Mouse (Mus musculus): ENCODE measurements at regions not wholly inside any gene's neighbourhood (a gene's known extent, or its start where the extent isn't known, plus 50 kb on each side); places are given as distances from the start of the nearest gene placed in this dataset.

- WGBS: 69% methylated on average over 4 of the region's 4 CpGs
- no peak for ATAC-seq (ENCODE audit: low FRiP score)
- DNase-seq (ENCODE audit: low spot score): no peak
Observed at GRCm38 (mm10) chr9:73242521-73243308, 129.5 kb downstream of the Rsl24d1 start.

DNA sequence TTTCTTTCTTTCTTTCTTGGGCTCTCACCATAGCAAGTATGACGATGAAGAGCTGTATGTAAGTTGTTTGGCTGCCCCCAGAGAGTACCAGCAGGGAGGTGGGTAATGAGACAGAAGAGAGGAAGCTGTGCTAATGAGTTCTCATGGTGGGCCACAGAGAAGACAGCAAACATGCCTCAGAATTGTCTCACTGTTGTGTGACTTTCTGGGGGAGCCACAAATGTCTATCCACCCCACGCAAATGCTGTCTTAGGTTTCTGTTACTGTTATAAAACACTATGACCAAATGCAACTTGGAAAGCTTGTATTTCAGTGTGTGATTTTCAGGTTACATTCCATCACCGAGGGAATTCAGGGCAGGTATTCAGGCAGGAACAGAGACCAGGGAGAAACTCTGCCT, 131.0 kb downstream of the Rsl24d1 start:
- Histone ChIP-seq H3K36me3 (ENCODE audit: control insufficient read depth, insufficient read depth, low read length) (no peaks in the 10 kb centered on the region), H3K4me2 (replicated peaks; ENCODE audit: low read depth, low read length) (no peak overlapping the region), H3K9ac (ENCODE audit: low read depth, low read length) (no peak overlapping the region), H3K9me3 (ENCODE audit: control insufficient read depth, low read length) (no peaks in the 10 kb centered on the region), H3K27ac (ENCODE audit: low read depth, low read length) (no peak overlapping the region), H3K4me3 (ENCODE audit: low read depth, low read length) (no peak overlapping the region), H3K27me3 (ENCODE audit: control insufficient read depth, insufficient read depth, low read length) (no peaks in the 10 kb centered on the region), H3K4me1 (replicated peaks; ENCODE audit: control insufficient read depth, insufficient read depth, low read length) (no peaks in the 10 kb centered on the region)
- DNase-seq (ENCODE audit: low spot score): no peak
- WGBS: 80% methylated on average over 3 of the region's 3 CpGs
- ATAC-seq (ENCODE audit: low FRiP score): no peak

More at GRCm38 (mm10) chr9:73242521-73243308, 129.5 kb downstream of the Rsl24d1 start:
- Histone ChIP-seq H3K27ac (ENCODE audit: low read depth, low read length) (no peak overlapping the region), H3K4me2 (replicated peaks; ENCODE audit: low read depth, low read length) (no peak overlapping the region), H3K9ac (ENCODE audit: low read depth, low read length) (no peak overlapping the region), H3K36me3 (ENCODE audit: control insufficient read depth, insufficient read depth, low read length) (no peaks in the 10 kb centered on the region), H3K9me3 (ENCODE audit: control insufficient read depth, low read length) (no peaks in the 10 kb centered on the region), H3K27me3 (ENCODE audit: control insufficient read depth, insufficient read depth, low read length) (no peaks in the 10 kb centered on the region), H3K4me3 (ENCODE audit: low read depth, low read length) (no peak overlapping the region), H3K4me1 (replicated peaks; ENCODE audit: control insufficient read depth, insufficient read depth, low read length) (no peaks in the 10 kb centered on the region)

DNA sequence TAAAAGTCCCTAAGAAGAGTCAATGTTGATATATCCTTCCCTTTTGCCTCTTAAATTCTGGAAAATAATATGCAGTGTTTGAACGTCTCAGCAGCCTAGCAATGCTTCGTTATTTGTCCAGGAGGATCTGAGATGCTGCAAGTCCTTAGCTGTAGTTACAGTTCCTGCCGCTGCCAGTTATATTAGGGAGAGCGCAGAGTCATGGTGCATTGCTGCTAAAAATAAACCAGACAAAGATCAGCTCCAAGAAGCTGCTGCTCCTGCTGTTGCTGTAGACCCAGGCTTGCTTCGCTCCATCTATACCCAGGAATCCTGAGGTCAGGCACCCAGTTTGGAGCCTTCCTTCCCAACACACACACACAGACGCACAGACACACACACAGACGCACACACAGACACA, 132.3 kb downstream of the Rsl24d1 start:
- Histone ChIP-seq H3K27me3 (ENCODE audit: control insufficient read depth, insufficient read depth, low read length) (no peaks in the 10 kb centered on the region), H3K9me3 (ENCODE audit: control insufficient read depth, low read length) (no peaks in the 10 kb centered on the region), H3K4me2 (replicated peaks; ENCODE audit: low read depth, low read length) (no peak overlapping the region), H3K9ac (ENCODE audit: low read depth, low read length) (no peak overlapping the region), H3K27ac (ENCODE audit: low read depth, low read length) (no peak overlapping the region), H3K4me1 (replicated peaks; ENCODE audit: control insufficient read depth, insufficient read depth, low read length) (no peaks in the 10 kb centered on the region), H3K36me3 (ENCODE audit: control insufficient read depth, insufficient read depth, low read length) (no peaks in the 10 kb centered on the region), H3K4me3 (ENCODE audit: low read depth, low read length) (no peak overlapping the region)
- no peak for DNase-seq (ENCODE audit: low spot score)
- 89% methylated on average over 7 of the region's 7 CpGs for WGBS
- no peak for ATAC-seq (ENCODE audit: low FRiP score)

DNA sequence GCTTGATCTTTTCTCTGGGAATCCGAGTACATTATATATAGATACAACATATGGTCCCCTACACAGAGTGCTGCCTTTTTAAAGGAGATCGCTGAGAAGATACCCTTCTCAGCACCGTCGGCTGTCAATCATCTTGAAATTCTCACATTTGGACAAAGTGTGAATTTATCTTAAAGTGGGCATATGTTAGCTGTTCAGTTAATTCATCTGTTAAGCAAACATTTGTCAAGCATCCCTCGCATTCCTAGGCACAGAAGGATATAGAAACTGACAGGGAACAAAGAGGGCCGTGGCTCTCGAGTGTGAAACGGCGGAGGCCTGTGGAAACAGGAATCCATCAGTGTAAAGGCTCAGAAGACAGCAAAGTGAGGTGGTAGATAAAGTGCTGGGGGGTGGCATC, 144.9 kb downstream of the Rsl24d1 start:
- Histone ChIP-seq H3K4me1 (replicated peaks; ENCODE audit: control insufficient read depth, insufficient read depth, low read length) (no peaks in the 10 kb centered on the region), H3K4me2 (replicated peaks; ENCODE audit: low read depth, low read length) (no peak overlapping the region), H3K36me3 (ENCODE audit: control insufficient read depth, insufficient read depth, low read length) (no peaks in the 10 kb centered on the region), H3K4me3 (ENCODE audit: low read depth, low read length) (no peak overlapping the region), H3K27me3 (ENCODE audit: control insufficient read depth, insufficient read depth, low read length) (no peaks in the 10 kb centered on the region), H3K9ac (ENCODE audit: low read depth, low read length) (no peak overlapping the region), H3K27ac (ENCODE audit: low read depth, low read length) (no peak overlapping the region), H3K9me3 (ENCODE audit: control insufficient read depth, low read length) (no peaks in the 10 kb centered on the region)
- ATAC-seq (ENCODE audit: low FRiP score) (no peak), DNase-seq (ENCODE audit: low spot score) (no peak)
- 75% methylated on average over 9 of the region's 9 CpGs for WGBS

DNA sequence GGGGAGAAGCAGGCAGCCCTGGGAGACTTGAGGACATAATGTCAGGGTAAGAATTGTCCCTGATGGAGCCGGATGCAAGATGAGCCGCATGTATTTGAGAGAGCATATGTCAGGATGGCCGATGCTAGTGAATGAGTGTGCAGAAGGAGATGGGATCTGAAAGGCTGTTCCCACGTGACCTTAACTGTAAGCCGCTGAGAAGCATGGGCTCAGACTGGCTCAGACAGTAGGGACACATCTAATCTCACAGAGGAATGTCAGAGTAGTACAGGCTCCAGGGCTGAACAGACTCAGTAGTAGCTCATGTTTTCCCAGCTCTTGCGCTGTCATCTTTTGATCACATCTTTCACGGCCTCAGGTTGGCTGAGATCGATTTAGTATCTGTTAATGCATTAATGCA, 145.4 kb downstream of the Rsl24d1 start:
- DNase-seq (ENCODE audit: low spot score): no peak
- H3K27me3 ChIP-seq (ENCODE audit: control insufficient read depth, insufficient read depth, low read length): no peaks in the 10 kb centered on the region
- no peaks in the 10 kb centered on the region for H3K36me3 ChIP-seq (ENCODE audit: control insufficient read depth, insufficient read depth, low read length)
- H3K27ac ChIP-seq (ENCODE audit: low read depth, low read length): no peak overlapping the region
- H3K4me3 ChIP-seq (ENCODE audit: low read depth, low read length): no peak overlapping the region
- WGBS: 90% methylated on average over 8 of the region's 8 CpGs
- ATAC-seq (ENCODE audit: low FRiP score): no peak
- no peak overlapping the region for H3K4me2 ChIP-seq (replicated peaks; ENCODE audit: low read depth, low read length)
- no peaks in the 10 kb centered on the region for H3K4me1 ChIP-seq (replicated peaks; ENCODE audit: control insufficient read depth, insufficient read depth, low read length)
- no peaks in the 10 kb centered on the region for H3K9me3 ChIP-seq (ENCODE audit: control insufficient read depth, low read length)
- no peak overlapping the region for H3K9ac ChIP-seq (ENCODE audit: low read depth, low read length)

DNA sequence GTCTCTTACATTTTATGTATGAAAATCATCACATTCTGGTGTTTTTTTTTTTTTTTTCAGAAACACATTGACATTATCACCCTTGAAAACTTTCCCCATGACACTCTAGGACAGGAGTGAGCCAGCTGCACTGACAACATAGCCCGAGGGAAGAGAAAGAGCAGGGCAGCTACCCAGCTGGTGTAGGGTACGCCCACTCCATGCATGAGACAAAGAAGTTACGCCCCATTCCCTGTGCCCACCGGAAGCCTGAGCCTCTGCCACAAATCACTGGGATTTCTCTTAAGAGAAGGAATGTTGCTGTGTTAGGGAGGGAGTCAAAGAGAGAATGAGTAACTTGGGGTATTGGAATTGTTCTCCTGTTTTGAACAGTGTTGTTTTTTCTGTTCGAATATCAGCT, 149.5 kb downstream of the Rsl24d1 start:
- 39% methylated on average over 5 of the region's 5 CpGs for WGBS
- Histone ChIP-seq H3K27ac (ENCODE audit: low read depth, low read length) (no peak overlapping the region), H3K9ac (ENCODE audit: low read depth, low read length) (no peak overlapping the region), H3K4me1 (replicated peaks; ENCODE audit: control insufficient read depth, insufficient read depth, low read length) (no peaks in the 10 kb centered on the region), H3K9me3 (ENCODE audit: control insufficient read depth, low read length) (no peaks in the 10 kb centered on the region), H3K27me3 (ENCODE audit: control insufficient read depth, insufficient read depth, low read length) (no peaks in the 10 kb centered on the region), H3K36me3 (ENCODE audit: control insufficient read depth, insufficient read depth, low read length) (no peaks in the 10 kb centered on the region), H3K4me3 (ENCODE audit: low read depth, low read length) (no peak overlapping the region), H3K4me2 (replicated peaks; ENCODE audit: low read depth, low read length) (no peak overlapping the region)
- DNase-seq (ENCODE audit: low spot score): peak; percentile 43
- ATAC-seq (ENCODE audit: low FRiP score): peak; percentile 82

- Histone ChIP-seq H3K4me3 (ENCODE audit: low read depth, low read length) (no peak overlapping the region), H3K36me3 (ENCODE audit: control insufficient read depth, insufficient read depth, low read length) (no peaks in the 10 kb centered on the region), H3K9ac (ENCODE audit: low read depth, low read length) (no peak overlapping the region), H3K27me3 (ENCODE audit: control insufficient read depth, insufficient read depth, low read length) (no peaks in the 10 kb centered on the region), H3K4me2 (replicated peaks; ENCODE audit: low read depth, low read length) (no peak overlapping the region), H3K27ac (ENCODE audit: low read depth, low read length) (no peak overlapping the region), H3K4me1 (replicated peaks; ENCODE audit: control insufficient read depth, insufficient read depth, low read length) (no peaks in the 10 kb centered on the region), H3K9me3 (ENCODE audit: control insufficient read depth, low read length) (no peaks in the 10 kb centered on the region)
- DNase-seq (ENCODE audit: low spot score) (no peak), ATAC-seq (ENCODE audit: low FRiP score) (no peak)
- 85% methylated on average over 5 of the region's 5 CpGs for WGBS
Observed at GRCm38 (mm10) chr9:73270249-73270648, 157.0 kb downstream of the Rsl24d1 start.

- no peak for ATAC-seq (ENCODE audit: low FRiP score)
- no peak overlapping the region for H3K4me2 ChIP-seq (replicated peaks; ENCODE audit: low read depth, low read length)
- DNase-seq (ENCODE audit: low spot score): no peak
- no peaks in the 10 kb centered on the region for H3K27me3 ChIP-seq (ENCODE audit: control insufficient read depth, insufficient read depth, low read length)
- H3K4me3 ChIP-seq (ENCODE audit: low read depth, low read length): no peak overlapping the region
- H3K36me3 ChIP-seq (ENCODE audit: control insufficient read depth, insufficient read depth, low read length): no peaks in the 10 kb centered on the region
- H3K4me1 ChIP-seq (replicated peaks; ENCODE audit: control insufficient read depth, insufficient read depth, low read length): no peaks in the 10 kb centered on the region
- no peak overlapping the region for H3K27ac ChIP-seq (ENCODE audit: low read depth, low read length)
- 72% methylated on average over 2 of the region's 2 CpGs for WGBS
- H3K9ac ChIP-seq (ENCODE audit: low read depth, low read length): no peak overlapping the region
- H3K9me3 ChIP-seq (ENCODE audit: control insufficient read depth, low read length): no peaks in the 10 kb centered on the region
Observed at GRCm38 (mm10) chr9:73272614-73273013, 159.4 kb downstream of the Rsl24d1 start.

GRCm38 (mm10) chr9:73273681-73274080, 160.5 kb downstream of the Rsl24d1 start:
- Histone ChIP-seq H3K27me3 (ENCODE audit: control insufficient read depth, insufficient read depth, low read length) (no peaks in the 10 kb centered on the region), H3K4me2 (replicated peaks; ENCODE audit: low read depth, low read length) (no peak overlapping the region), H3K4me1 (replicated peaks; ENCODE audit: control insufficient read depth, insufficient read depth, low read length) (no peaks in the 10 kb centered on the region), H3K9ac (ENCODE audit: low read depth, low read length) (no peak overlapping the region), H3K9me3 (ENCODE audit: control insufficient read depth, low read length) (no peaks in the 10 kb centered on the region), H3K36me3 (ENCODE audit: control insufficient read depth, insufficient read depth, low read length) (no peaks in the 10 kb centered on the region), H3K27ac (ENCODE audit: low read depth, low read length) (no peak overlapping the region), H3K4me3 (ENCODE audit: low read depth, low read length) (no peak overlapping the region)
- no peak for ATAC-seq (ENCODE audit: low FRiP score)
- DNase-seq (ENCODE audit: low spot score): no peak
- 74% methylated on average over 4 of the region's 4 CpGs for WGBS

Data from hindbrain, embryonic 11.5 days (tissue).